Mouse (Mus musculus) forelimb bud, embryonic 11.5 days (tissue): Measurements from ENCODE around the gene Zfp296.

ENCODE experiments used
- DNase-seq: peaks from one replicate; pipeline ENCODE4 v3.0.0-alpha.2; 2012; ENCODE audit warnings: low read depth, low spot score

Zfp296 gene

GRCm38 (mm10) chr7:19577141-19577852 is at the start of gene Zfp296, which contains the start of gene Gemin7:
TSS of gene Zfp296 (plus strand) at chr7:19577287.
TSS of gene Gemin7 (minus strand) at chr7:19577595.
- DNase-seq: no peak

- no peak for DNase-seq
These were observed 46.0 kb upstream of the Zfp296 start for GRCm38 (mm10) chr7:19531077-19531476.

- DNase-seq: no peak
These were observed 44.8 kb upstream of the Zfp296 start for GRCm38 (mm10) chr7:19532240-19532639.

GRCm38 (mm10) chr7:19534676-19535075 is 42.4 kb upstream of the Zfp296 start:
- no peak for DNase-seq

GRCm38 (mm10) chr7:19540771-19541566 is 36.1 kb upstream of the Zfp296 start:
- DNase-seq: no peak

GRCm38 (mm10) chr7:19541681-19542154 is 35.4 kb upstream of the Zfp296 start:
- no peak for DNase-seq

GRCm38 (mm10) chr7:19542155-19542691 is 34.9 kb upstream of the Zfp296 start:
- DNase-seq: no peak

GRCm38 (mm10) chr7:19543584-19543983 is 33.5 kb upstream of the Zfp296 start:
- no peak for DNase-seq

- no peak for DNase-seq
These were observed 31.1 kb upstream of the Zfp296 start for GRCm38 (mm10) chr7:19546007-19546406.

- no peak for DNase-seq
These were observed 29.6 kb upstream of the Zfp296 start for GRCm38 (mm10) chr7:19547344-19547969.

- no peak for DNase-seq
These were observed 27.7 kb upstream of the Zfp296 start for GRCm38 (mm10) chr7:19549394-19549793.

GRCm38 (mm10) chr7:19551634-19552033 is 25.5 kb upstream of the Zfp296 start:
- DNase-seq: no peak

- DNase-seq: no peak
These were observed 24.6 kb upstream of the Zfp296 start for GRCm38 (mm10) chr7:19552443-19552842.

- DNase-seq: no peak
These were observed 22.9 kb upstream of the Zfp296 start for GRCm38 (mm10) chr7:19554168-19554567.

GRCm38 (mm10) chr7:19557086-19557485 is 20.0 kb upstream of the Zfp296 start:
- DNase-seq: no peak

- DNase-seq: no peak
These were observed 18.8 kb upstream of the Zfp296 start for GRCm38 (mm10) chr7:19557982-19558900.

- no peak for DNase-seq
These were observed 18.1 kb upstream of the Zfp296 start for GRCm38 (mm10) chr7:19558965-19559364.

GRCm38 (mm10) chr7:19560491-19561260 is 16.4 kb upstream of the Zfp296 start:
- no peak for DNase-seq

GRCm38 (mm10) chr7:19561431-19561764 is 15.7 kb upstream of the Zfp296 start:
- no peak for DNase-seq
